Mouse (Mus musculus): ENCODE results near the gene Map3k11. TPM values are rescaled to one million over a fixed set of nuclear protein-coding genes. Genes with fewer than 3 reads are reported as not detected.

Map3k11 gene
- polyA plus RNA-seq (2014; fragmentation: Nextera tagmentation; extraction: Ambion mirVana): 14.9 and 17.4 TPM in 2 replicates

DNA sequence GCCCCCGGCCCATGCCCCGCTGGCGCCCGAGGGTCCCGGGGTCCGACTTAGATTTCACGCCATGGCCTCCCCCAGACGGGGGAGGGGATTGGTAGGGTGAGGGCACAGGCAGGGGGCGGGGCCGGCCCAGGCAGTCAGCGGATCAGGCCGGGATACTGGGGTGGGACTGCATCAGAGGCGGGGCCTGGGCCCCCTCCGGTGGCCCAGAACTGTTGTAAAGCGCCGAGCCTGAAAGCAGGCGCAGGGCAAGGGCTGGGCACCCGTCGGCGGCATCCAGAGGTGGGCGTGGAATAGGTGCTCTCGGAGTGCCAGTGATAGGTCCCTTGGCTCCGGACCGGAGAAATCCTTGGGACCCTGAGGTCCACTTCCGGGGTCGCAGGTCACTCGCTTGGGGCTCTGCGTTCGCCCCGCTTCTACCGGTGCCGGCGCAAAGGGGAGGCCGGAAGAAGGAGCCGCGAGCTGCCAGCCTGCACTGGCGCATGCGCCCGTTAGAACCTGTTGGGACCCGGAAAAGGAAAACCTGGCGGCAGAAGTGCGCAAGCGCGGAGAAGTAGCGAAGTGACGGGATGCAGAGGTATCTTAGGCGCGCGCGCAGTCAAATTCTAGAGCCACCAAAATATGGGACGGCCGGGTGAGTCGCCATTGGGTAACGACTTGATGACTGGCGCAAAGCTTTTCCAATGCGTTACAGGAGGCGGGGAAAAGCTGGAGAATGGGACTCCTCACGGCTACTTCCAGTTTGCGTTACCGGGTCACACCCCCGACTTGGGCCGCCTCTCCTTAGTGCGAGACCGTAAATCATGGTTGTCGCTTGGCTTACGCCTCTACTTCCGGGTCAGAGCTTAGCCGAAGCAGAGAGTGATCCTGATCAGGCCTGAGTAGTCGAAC is at the start of gene Map3k11, which contains the start of gene Pcnx3:
Map3k11 (plus strand) TSS at position 543 of the 888 bp plus-strand sequence.
Pcnx3 (minus strand) TSS at position 709 of the 888 bp plus-strand sequence.
- H3K36me3 ChIP-seq (ENCODE audit: control insufficient read depth, insufficient read depth, low read length): peaks cover 30% of the 10 kb centered on the region
- DNase-seq (ENCODE audit: low spot score): peak; percentile 95
- WGBS: under 1% methylated on average over 68 of the region's 69 CpGs

DNA sequence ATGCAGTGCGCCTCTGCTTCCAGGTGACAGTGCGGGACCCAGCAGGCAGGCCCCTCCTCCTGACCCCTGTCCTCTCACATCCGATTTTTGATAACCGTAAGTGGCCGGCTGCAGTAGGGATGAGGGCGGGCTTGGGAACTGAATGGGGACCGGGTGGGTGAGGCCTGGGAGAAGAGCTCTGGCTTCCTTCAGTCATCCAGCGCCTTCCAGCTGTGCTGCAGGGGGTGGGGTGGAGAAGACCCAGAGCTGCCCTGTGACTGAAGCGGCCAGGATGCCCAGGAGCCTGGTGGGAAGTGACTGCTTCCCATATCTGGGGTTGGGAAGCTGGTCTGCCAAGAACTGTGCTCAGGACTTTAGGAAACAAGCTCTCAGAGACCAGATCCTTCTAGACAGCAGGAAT is 48.2 kb upstream of the Map3k11 start:
- Histone ChIP-seq H3K4me2 (ENCODE audit: low read depth, severe bottlenecking) (no peak overlapping the region), H3K27ac (replicated peaks; ENCODE audit: low read depth, low read length) (no peak overlapping the region), H3K9me3 (ENCODE audit: control insufficient read depth, low read length) (no peaks in the 10 kb centered on the region), H3K4me1 (ENCODE audit: control insufficient read depth, insufficient read depth, low read length) (peaks cover 8% of the 10 kb centered on the region), H3K36me3 (ENCODE audit: control insufficient read depth, insufficient read depth, low read length) (peaks cover 29% of the 10 kb centered on the region), H3K9ac (ENCODE audit: low read length) (no peak overlapping the region), H3K27me3 (ENCODE audit: control insufficient read depth, insufficient read depth, low read length) (no peaks in the 10 kb centered on the region), H3K4me3 (ENCODE audit: low read depth, low read length) (no peak overlapping the region)
- ATAC-seq (ENCODE audit: insufficient number of reproducible peaks, low FRiP score, low TSS enrichment, low read depth) (no peak), DNase-seq (ENCODE audit: low spot score) (no peak)
- WGBS: 56% methylated on average over 9 of the region's 9 CpGs

More for the DNA sequence above, at the start of gene Map3k11, which contains the start of gene Pcnx3:
- H3K4me1 ChIP-seq (ENCODE audit: control insufficient read depth, insufficient read depth, low read length): peaks cover 32% of the 10 kb centered on the region
- peak within 1 kb of the TSS; percentile 86 for H3K9ac ChIP-seq (ENCODE audit: low read length)
- H3K27me3 ChIP-seq (ENCODE audit: control insufficient read depth, insufficient read depth, low read length): no peaks in the 10 kb centered on the region
- H3K4me2 ChIP-seq (ENCODE audit: low read depth, severe bottlenecking): peak within 1 kb of the TSS; percentile 99
- no peaks in the 10 kb centered on the region for H3K9me3 ChIP-seq (ENCODE audit: control insufficient read depth, low read length)
- peak within 1 kb of the TSS; percentile 96 for H3K4me3 ChIP-seq (ENCODE audit: low read depth, low read length)
- H3K27ac ChIP-seq (replicated peaks; ENCODE audit: low read depth, low read length): peak within 1 kb of the TSS; percentile 83
- peak; percentile 89 for ATAC-seq (ENCODE audit: insufficient number of reproducible peaks, low FRiP score, low TSS enrichment, low read depth)

DNA sequence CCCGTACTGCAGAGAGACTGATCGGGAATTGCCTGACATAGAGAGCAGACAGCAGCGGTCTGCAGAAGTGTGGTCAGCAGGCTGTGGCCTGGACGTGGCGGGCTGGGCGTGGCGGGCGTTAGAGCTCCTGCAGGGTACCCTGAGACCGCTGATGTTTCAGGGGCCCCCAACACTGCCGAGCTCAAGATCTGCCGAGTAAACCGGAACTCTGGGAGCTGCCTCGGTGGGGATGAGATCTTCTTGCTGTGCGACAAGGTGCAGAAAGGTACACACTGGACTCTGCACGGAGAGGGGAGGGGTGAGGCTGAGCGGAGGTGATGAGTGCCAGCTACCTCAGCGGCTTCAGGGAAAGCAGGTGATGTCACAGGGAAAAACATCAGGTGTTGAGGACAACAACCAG is 47.5 kb upstream of the Map3k11 start:
- Histone ChIP-seq H3K27ac (replicated peaks; ENCODE audit: low read depth, low read length) (no peak overlapping the region), H3K36me3 (ENCODE audit: control insufficient read depth, insufficient read depth, low read length) (peaks cover 34% of the 10 kb centered on the region), H3K4me2 (ENCODE audit: low read depth, severe bottlenecking) (no peak overlapping the region), H3K4me3 (ENCODE audit: low read depth, low read length) (no peak overlapping the region), H3K27me3 (ENCODE audit: control insufficient read depth, insufficient read depth, low read length) (no peaks in the 10 kb centered on the region), H3K9me3 (ENCODE audit: control insufficient read depth, low read length) (no peaks in the 10 kb centered on the region), H3K4me1 (ENCODE audit: control insufficient read depth, insufficient read depth, low read length) (peaks cover 8% of the 10 kb centered on the region), H3K9ac (ENCODE audit: low read length) (no peak overlapping the region)
- ATAC-seq (ENCODE audit: insufficient number of reproducible peaks, low FRiP score, low TSS enrichment, low read depth) (no peak), DNase-seq (ENCODE audit: low spot score) (no peak)
- WGBS: 89% methylated on average over 17 of the region's 17 CpGs

DNA sequence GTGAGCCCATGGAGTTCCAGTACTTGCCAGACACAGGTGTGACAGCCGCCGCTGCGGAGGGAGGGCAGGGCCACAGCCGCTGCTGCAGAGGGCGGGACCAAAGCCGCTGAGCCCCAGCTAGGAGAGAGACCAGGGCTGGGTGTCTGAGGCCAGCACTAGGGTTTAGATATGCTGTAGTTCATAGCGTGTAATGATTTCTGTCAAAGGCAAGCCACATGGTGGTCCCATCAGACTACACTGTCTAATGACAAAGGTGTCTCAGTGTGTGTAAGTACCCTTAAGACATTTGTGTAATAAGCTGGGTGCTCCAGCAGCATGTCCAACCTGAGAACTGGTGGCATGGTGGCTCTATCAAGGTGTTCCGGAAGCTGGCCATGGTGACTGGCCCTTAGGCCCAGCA is 46.9 kb upstream of the Map3k11 start:
- DNase-seq (ENCODE audit: low spot score) (no peak), ATAC-seq (ENCODE audit: insufficient number of reproducible peaks, low FRiP score, low TSS enrichment, low read depth) (no peak)
- Histone ChIP-seq H3K27ac (replicated peaks; ENCODE audit: low read depth, low read length) (no peak overlapping the region), H3K4me3 (ENCODE audit: low read depth, low read length) (no peak overlapping the region), H3K9ac (ENCODE audit: low read length) (no peak overlapping the region), H3K4me1 (ENCODE audit: control insufficient read depth, insufficient read depth, low read length) (peaks cover 7% of the 10 kb centered on the region), H3K4me2 (ENCODE audit: low read depth, severe bottlenecking) (no peak overlapping the region), H3K9me3 (ENCODE audit: control insufficient read depth, low read length) (no peaks in the 10 kb centered on the region), H3K36me3 (ENCODE audit: control insufficient read depth, insufficient read depth, low read length) (peaks cover 37% of the 10 kb centered on the region), H3K27me3 (ENCODE audit: control insufficient read depth, insufficient read depth, low read length) (no peaks in the 10 kb centered on the region)
- 92% methylated on average over 8 of the region's 8 CpGs for WGBS

DNA sequence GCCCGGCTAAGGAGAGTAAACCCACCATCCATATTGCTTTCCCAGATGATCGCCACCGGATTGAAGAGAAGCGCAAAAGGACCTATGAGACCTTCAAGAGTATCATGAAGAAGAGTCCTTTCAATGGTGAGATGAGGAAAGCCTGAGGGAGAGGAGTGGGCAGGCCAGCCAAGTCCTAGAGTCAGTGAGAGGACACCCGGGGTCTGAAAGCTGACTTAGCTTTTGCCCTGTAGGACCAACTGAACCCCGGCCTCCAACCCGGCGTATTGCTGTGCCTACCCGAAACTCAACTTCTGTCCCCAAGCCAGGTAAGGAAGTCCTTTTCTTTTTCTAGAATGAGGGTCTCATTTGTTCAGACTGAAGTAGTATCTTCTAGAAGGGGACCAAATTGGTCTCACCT is 43.3 kb upstream of the Map3k11 start:
- Histone ChIP-seq H3K27ac (replicated peaks; ENCODE audit: low read depth, low read length) (no peak overlapping the region), H3K27me3 (ENCODE audit: control insufficient read depth, insufficient read depth, low read length) (no peaks in the 10 kb centered on the region), H3K4me2 (ENCODE audit: low read depth, severe bottlenecking) (no peak overlapping the region), H3K36me3 (ENCODE audit: control insufficient read depth, insufficient read depth, low read length) (peaks cover 37% of the 10 kb centered on the region), H3K4me1 (ENCODE audit: control insufficient read depth, insufficient read depth, low read length) (0 out of 2 replicates have a peak, but pooled peaks cover 6% of the 10 kb centered on the region), H3K9ac (ENCODE audit: low read length) (no peak overlapping the region), H3K4me3 (ENCODE audit: low read depth, low read length) (no peak overlapping the region), H3K9me3 (ENCODE audit: control insufficient read depth, low read length) (no peaks in the 10 kb centered on the region)
- no peak for DNase-seq (ENCODE audit: low spot score)
- WGBS: 94% methylated on average over 9 of the region's 9 CpGs
- no peak for ATAC-seq (ENCODE audit: insufficient number of reproducible peaks, low FRiP score, low TSS enrichment, low read depth)

DNA sequence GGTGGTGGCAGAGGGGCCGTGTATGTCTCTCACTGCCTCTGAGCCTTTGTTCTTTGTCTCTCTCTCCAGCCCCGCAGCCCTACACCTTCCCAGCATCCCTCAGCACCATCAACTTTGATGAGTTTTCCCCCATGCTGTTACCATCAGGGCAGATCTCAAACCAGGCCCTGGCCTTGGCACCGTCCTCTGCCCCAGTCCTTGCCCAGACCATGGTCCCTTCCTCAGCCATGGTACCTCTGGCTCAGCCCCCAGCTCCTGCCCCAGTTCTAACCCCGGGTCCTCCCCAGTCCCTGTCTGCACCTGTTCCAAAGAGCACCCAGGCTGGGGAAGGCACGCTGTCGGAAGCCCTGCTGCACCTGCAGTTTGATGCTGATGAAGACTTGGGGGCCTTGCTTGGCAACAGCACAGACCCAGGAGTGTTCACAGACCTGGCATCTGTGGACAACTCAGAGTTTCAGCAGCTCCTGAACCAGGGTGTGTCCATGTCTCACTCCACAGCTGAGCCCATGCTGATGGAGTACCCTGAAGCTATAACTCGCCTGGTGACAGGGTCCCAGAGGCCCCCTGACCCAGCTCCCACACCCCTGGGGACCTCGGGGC is 41.7 kb upstream of the Map3k11 start:
- Histone ChIP-seq H3K4me1 (ENCODE audit: control insufficient read depth, insufficient read depth, low read length) (0 out of 2 replicates have a peak, but pooled peaks cover 6% of the 10 kb centered on the region), H3K27me3 (ENCODE audit: control insufficient read depth, insufficient read depth, low read length) (no peaks in the 10 kb centered on the region), H3K9me3 (ENCODE audit: control insufficient read depth, low read length) (no peaks in the 10 kb centered on the region), H3K4me2 (ENCODE audit: low read depth, severe bottlenecking) (no peak overlapping the region), H3K9ac (ENCODE audit: low read length) (no peak overlapping the region), H3K4me3 (ENCODE audit: low read depth, low read length) (no peak overlapping the region), H3K36me3 (ENCODE audit: control insufficient read depth, insufficient read depth, low read length) (peaks cover 31% of the 10 kb centered on the region), H3K27ac (replicated peaks; ENCODE audit: low read depth, low read length) (no peak overlapping the region)
- 90% methylated on average over 8 of the region's 8 CpGs for WGBS
- ATAC-seq (ENCODE audit: insufficient number of reproducible peaks, low FRiP score, low TSS enrichment, low read depth) (no peak), DNase-seq (ENCODE audit: low spot score) (no peak)

DNA sequence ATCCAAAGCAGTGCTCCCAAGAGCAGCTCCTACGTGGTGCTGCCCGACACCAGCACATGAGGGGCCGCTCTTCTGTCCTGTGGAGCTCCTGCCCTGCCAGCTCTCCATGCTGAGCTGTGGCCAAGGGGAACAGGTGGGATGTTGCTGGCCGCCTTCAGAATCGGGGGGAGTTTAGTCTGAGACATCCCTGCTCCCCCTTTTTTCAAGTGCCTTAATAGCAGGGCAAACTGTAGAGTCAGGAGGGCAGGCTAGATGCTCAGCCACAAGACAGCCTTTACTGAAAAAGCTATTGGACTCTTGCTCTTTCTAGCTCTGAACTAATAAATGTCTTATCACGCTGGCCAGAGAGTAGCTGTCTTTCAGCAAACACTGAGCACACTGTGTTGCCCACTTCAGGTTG is 40.8 kb upstream of the Map3k11 start:
- Histone ChIP-seq H3K27ac (replicated peaks; ENCODE audit: low read depth, low read length) (no peak overlapping the region; the same call in 1 of the 2 replicates), H3K9ac (ENCODE audit: low read length) (0 out of 2 replicates have a peak overlapping the region, but pooled peaks have one; percentile 27), H3K4me2 (ENCODE audit: low read depth, severe bottlenecking) (no peak overlapping the region), H3K4me1 (ENCODE audit: control insufficient read depth, insufficient read depth, low read length) (0 out of 2 replicates have a peak, but pooled peaks cover 6% of the 10 kb centered on the region), H3K36me3 (ENCODE audit: control insufficient read depth, insufficient read depth, low read length) (peaks cover 24% of the 10 kb centered on the region), H3K4me3 (ENCODE audit: low read depth, low read length) (no peak overlapping the region), H3K27me3 (ENCODE audit: control insufficient read depth, insufficient read depth, low read length) (no peaks in the 10 kb centered on the region), H3K9me3 (ENCODE audit: control insufficient read depth, low read length) (no peaks in the 10 kb centered on the region)
- ATAC-seq (ENCODE audit: insufficient number of reproducible peaks, low FRiP score, low TSS enrichment, low read depth) (no peak), DNase-seq (ENCODE audit: low spot score) (no peak)
- 91% methylated on average over 6 of the region's 6 CpGs for WGBS
